Mouse (Mus musculus): ENCODE results near the gene Lingo1. TPM values are rescaled to one million over a fixed set of nuclear protein-coding genes. Genes with fewer than 3 reads are reported as not detected.

Gene Lingo1
- polyA plus RNA-seq, 1 experiment from 2014 or later: 1.9 TPM

DNA sequence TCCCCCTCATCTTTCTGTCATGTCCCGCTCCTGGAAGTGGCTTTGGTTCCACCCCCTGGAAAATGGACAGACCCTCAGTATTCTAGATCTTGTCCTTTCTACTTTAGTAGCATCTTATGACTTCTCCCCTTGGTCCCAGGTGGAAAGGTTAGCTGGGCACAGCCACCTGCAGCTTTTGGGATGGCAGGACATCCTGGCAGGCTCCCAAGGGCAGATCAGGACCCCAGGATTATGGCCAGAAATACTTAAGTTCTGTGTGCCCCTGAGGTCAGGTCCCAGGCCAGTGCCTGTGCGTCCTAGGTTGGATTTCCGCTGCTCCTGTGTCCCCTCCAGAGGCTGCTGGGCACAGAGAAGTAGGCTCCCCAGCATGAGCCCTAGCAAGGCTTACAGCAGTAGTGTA, 180.2 kb downstream of the Lingo1 start:
- H3K4me1 ChIP-seq (ENCODE audit: control insufficient read depth in 2 of 2, insufficient read depth in 2 of 2, low read length in 2 of 2): peaks cover 13 to 16% of the 10 kb centered on the region in 2 experiments; a peak in 3 of 4 replicates
- no peak overlapping the region for H3K27ac ChIP-seq (replicated peaks in 1 of 2; ENCODE audit: control insufficient read depth in 1 of 2, insufficient read depth in 1 of 2, low read depth in 2 of 2, low read length in 2 of 2)
- WGBS: 88% methylated on average over 3 of the region's 3 CpGs
- H3K4me2 ChIP-seq (ENCODE audit: low read length): no peak overlapping the region
- H3K27me3 ChIP-seq (ENCODE audit: control insufficient read depth, insufficient read depth, low read length): peaks cover 24% of the 10 kb centered on the region
- no peaks in the 10 kb centered on the region for H3K9me3 ChIP-seq (ENCODE audit: control insufficient read depth, low read length)
- no peak overlapping the region for H3K4me3 ChIP-seq (ENCODE audit: control insufficient read depth in 1 of 2, insufficient read depth in 1 of 2, low read depth in 1 of 2, low read length in 2 of 2)
- ATAC-seq (ENCODE audit: insufficient number of reproducible peaks, insufficient read depth, low FRiP score, low read depth): no peak
- H3K36me3 ChIP-seq (ENCODE audit: control insufficient read depth, insufficient read depth, low read length): no peaks in the 10 kb centered on the region
- no peak overlapping the region for H3K9ac ChIP-seq (ENCODE audit: low read length)

DNA sequence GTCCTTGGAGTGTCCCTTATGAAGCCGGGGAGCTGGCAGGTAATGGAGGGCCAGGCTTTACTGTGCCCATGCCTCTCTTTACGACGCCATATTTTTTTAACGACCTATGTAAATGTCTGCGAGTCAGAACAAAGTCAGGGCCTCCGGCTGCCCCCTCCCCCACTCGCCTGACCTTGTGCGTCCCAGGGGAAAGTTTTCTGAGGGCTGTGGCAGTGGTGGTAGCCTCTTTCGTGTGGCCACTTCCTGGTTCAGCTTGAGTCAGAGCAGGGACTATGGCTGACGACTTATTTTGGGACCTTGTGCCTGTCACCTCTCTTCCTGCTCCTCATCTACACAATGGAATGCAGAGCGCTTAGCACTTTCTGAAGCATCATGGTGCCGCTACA, 183.5 kb downstream of the Lingo1 start:
- Histone ChIP-seq H3K4me3 (ENCODE audit: control insufficient read depth in 1 of 2, insufficient read depth in 1 of 2, low read depth in 1 of 2, low read length in 2 of 2) (no peak overlapping the region), H3K9ac (ENCODE audit: low read length) (no peak overlapping the region), H3K27ac (replicated peaks in 1 of 2; ENCODE audit: control insufficient read depth in 1 of 2, insufficient read depth in 1 of 2, low read depth in 2 of 2, low read length in 2 of 2) (no peak overlapping the region), H3K36me3 (ENCODE audit: control insufficient read depth, insufficient read depth, low read length) (no peaks in the 10 kb centered on the region), H3K9me3 (ENCODE audit: control insufficient read depth, low read length) (no peaks in the 10 kb centered on the region), H3K27me3 (ENCODE audit: control insufficient read depth, insufficient read depth, low read length) (peaks cover 7% of the 10 kb centered on the region), H3K4me2 (ENCODE audit: low read length) (no peak overlapping the region), H3K4me1 (ENCODE audit: control insufficient read depth in 2 of 2, insufficient read depth in 2 of 2, low read length in 2 of 2) (peaks cover 17 to 21% of the 10 kb centered on the region in 2 experiments)
- ATAC-seq (ENCODE audit: insufficient number of reproducible peaks, insufficient read depth, low FRiP score, low read depth): no peak
- 29% methylated on average over 12 of the region's 12 CpGs for WGBS

GRCm38 (mm10) chr9:56611912-56612797, 184.1 kb downstream of the Lingo1 start:
- Histone ChIP-seq H3K4me1 (ENCODE audit: control insufficient read depth in 2 of 2, insufficient read depth in 2 of 2, low read length in 2 of 2) (peaks cover 17 to 21% of the 10 kb centered on the region in 2 experiments), H3K36me3 (ENCODE audit: control insufficient read depth, insufficient read depth, low read length) (no peaks in the 10 kb centered on the region), H3K4me3 (ENCODE audit: control insufficient read depth in 1 of 2, insufficient read depth in 1 of 2, low read depth in 1 of 2, low read length in 2 of 2) (no peak overlapping the region), H3K9me3 (ENCODE audit: control insufficient read depth, low read length) (no peaks in the 10 kb centered on the region), H3K9ac (ENCODE audit: low read length) (no peak overlapping the region), H3K4me2 (ENCODE audit: low read length) (no peak overlapping the region), H3K27ac (replicated peaks in 1 of 2; ENCODE audit: control insufficient read depth in 1 of 2, insufficient read depth in 1 of 2, low read depth in 2 of 2, low read length in 2 of 2) (no peak overlapping the region), H3K27me3 (ENCODE audit: control insufficient read depth, insufficient read depth, low read length) (peaks cover 7% of the 10 kb centered on the region)
- 80% methylated on average over 8 of the region's 8 CpGs for WGBS
- ATAC-seq (ENCODE audit: insufficient number of reproducible peaks, insufficient read depth, low FRiP score, low read depth): no peak

DNA sequence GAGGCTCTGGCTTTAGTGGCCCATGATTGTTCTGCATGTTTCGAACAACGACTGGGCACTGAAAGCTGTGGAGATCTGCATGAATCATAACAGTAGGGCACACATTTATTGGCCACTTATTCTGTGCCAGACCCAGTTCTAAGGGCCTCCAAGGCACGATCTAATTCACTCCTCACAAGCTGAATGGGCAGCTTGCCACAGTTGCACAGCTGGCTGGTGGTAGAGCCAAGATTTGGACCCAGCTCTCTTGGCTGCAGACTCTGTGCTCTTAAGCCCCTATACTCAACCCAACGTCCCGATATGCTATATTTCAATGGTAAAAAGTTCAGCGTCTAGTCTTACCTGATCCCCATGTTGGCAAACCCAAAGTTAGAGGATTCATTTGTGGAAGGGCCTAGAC, 185.3 kb downstream of the Lingo1 start:
- H3K27ac ChIP-seq (replicated peaks in 1 of 2; ENCODE audit: control insufficient read depth in 1 of 2, insufficient read depth in 1 of 2, low read depth in 2 of 2, low read length in 2 of 2): no peak overlapping the region
- WGBS: 91% methylated on average over 6 of the region's 6 CpGs
- H3K36me3 ChIP-seq (ENCODE audit: control insufficient read depth, insufficient read depth, low read length): no peaks in the 10 kb centered on the region
- peaks cover 19 to 22% of the 10 kb centered on the region in 2 experiments for H3K4me1 ChIP-seq (ENCODE audit: control insufficient read depth in 2 of 2, insufficient read depth in 2 of 2, low read length in 2 of 2)
- H3K27me3 ChIP-seq (ENCODE audit: control insufficient read depth, insufficient read depth, low read length): peaks cover 7% of the 10 kb centered on the region
- ATAC-seq (ENCODE audit: insufficient number of reproducible peaks, insufficient read depth, low FRiP score, low read depth): no peak
- H3K9ac ChIP-seq (ENCODE audit: low read length): no peak overlapping the region
- no peaks in the 10 kb centered on the region for H3K9me3 ChIP-seq (ENCODE audit: control insufficient read depth, low read length)
- no peak overlapping the region for H3K4me2 ChIP-seq (ENCODE audit: low read length)
- no peak overlapping the region for H3K4me3 ChIP-seq (ENCODE audit: control insufficient read depth in 1 of 2, insufficient read depth in 1 of 2, low read depth in 1 of 2, low read length in 2 of 2)

DNA sequence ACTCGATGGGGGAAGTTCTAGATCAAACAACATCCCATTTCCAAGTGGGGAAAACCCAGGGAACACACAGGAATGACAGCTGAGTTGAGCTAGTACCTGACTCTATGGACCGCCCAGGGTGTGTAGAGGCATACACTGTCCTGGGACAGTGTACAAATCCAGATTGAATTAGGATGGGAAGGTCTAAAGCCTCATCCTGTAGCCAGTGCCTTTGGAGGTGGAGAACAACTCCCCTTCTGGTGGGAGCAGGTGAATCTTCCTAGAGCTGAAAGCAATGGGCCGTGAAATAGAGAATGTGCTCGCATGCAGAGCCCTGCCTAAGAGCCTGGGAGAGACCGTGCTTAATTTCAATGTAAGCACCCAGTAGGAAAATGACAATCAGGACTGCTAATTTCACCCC, 185.8 kb downstream of the Lingo1 start:
- no peaks in the 10 kb centered on the region for H3K36me3 ChIP-seq (ENCODE audit: control insufficient read depth, insufficient read depth, low read length)
- no peak overlapping the region for H3K4me3 ChIP-seq (ENCODE audit: control insufficient read depth in 1 of 2, insufficient read depth in 1 of 2, low read depth in 1 of 2, low read length in 2 of 2)
- no peak overlapping the region for H3K27ac ChIP-seq (replicated peaks in 1 of 2; ENCODE audit: control insufficient read depth in 1 of 2, insufficient read depth in 1 of 2, low read depth in 2 of 2, low read length in 2 of 2)
- no peak overlapping the region for H3K4me2 ChIP-seq (ENCODE audit: low read length)
- H3K4me1 ChIP-seq (ENCODE audit: control insufficient read depth in 2 of 2, insufficient read depth in 2 of 2, low read length in 2 of 2): peaks cover 23 to 26% of the 10 kb centered on the region in 2 experiments
- H3K9me3 ChIP-seq (ENCODE audit: control insufficient read depth, low read length): no peaks in the 10 kb centered on the region
- 85% methylated on average over 5 of the region's 5 CpGs for WGBS
- H3K9ac ChIP-seq (ENCODE audit: low read length): no peak overlapping the region
- ATAC-seq (ENCODE audit: insufficient number of reproducible peaks, insufficient read depth, low FRiP score, low read depth): no peak
- peaks cover 7% of the 10 kb centered on the region for H3K27me3 ChIP-seq (ENCODE audit: control insufficient read depth, insufficient read depth, low read length)

DNA sequence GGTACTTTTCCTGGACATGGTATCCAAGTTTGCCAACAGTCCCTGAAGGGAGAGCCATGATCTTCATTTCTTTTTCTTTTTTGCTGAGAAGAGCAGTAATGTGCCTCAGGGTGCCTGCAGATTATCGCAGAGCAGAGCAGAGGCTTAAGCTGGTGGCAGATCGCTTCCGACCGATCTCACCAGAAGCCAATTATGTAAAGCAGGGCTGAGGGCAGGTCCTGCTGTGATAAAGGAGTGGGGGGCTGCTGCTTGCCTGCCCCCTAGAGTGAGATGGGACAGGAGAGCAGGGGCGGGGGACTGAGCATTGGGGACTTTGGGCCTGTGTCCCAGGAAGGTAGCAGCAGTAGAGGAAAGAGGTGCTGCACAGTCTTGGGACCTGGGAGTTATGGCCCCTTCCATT, 186.8 kb downstream of the Lingo1 start:
- Histone ChIP-seq H3K36me3 (ENCODE audit: control insufficient read depth, insufficient read depth, low read length) (no peaks in the 10 kb centered on the region), H3K9me3 (ENCODE audit: control insufficient read depth, low read length) (no peaks in the 10 kb centered on the region), H3K4me3 (ENCODE audit: control insufficient read depth in 1 of 2, insufficient read depth in 1 of 2, low read depth in 1 of 2, low read length in 2 of 2) (no peak overlapping the region), H3K27ac (replicated peaks in 1 of 2; ENCODE audit: control insufficient read depth in 1 of 2, insufficient read depth in 1 of 2, low read depth in 2 of 2, low read length in 2 of 2) (no peak overlapping the region), H3K4me2 (ENCODE audit: low read length) (no peak overlapping the region), H3K27me3 (ENCODE audit: control insufficient read depth, insufficient read depth, low read length) (peaks cover 7% of the 10 kb centered on the region), H3K9ac (ENCODE audit: low read length) (no peak overlapping the region), H3K4me1 (ENCODE audit: control insufficient read depth in 2 of 2, insufficient read depth in 2 of 2, low read length in 2 of 2) (peaks cover 31 to 36% of the 10 kb centered on the region in 2 experiments)
- no peak for ATAC-seq (ENCODE audit: insufficient number of reproducible peaks, insufficient read depth, low FRiP score, low read depth)
- WGBS: 33% methylated on average over 5 of the region's 5 CpGs

DNA sequence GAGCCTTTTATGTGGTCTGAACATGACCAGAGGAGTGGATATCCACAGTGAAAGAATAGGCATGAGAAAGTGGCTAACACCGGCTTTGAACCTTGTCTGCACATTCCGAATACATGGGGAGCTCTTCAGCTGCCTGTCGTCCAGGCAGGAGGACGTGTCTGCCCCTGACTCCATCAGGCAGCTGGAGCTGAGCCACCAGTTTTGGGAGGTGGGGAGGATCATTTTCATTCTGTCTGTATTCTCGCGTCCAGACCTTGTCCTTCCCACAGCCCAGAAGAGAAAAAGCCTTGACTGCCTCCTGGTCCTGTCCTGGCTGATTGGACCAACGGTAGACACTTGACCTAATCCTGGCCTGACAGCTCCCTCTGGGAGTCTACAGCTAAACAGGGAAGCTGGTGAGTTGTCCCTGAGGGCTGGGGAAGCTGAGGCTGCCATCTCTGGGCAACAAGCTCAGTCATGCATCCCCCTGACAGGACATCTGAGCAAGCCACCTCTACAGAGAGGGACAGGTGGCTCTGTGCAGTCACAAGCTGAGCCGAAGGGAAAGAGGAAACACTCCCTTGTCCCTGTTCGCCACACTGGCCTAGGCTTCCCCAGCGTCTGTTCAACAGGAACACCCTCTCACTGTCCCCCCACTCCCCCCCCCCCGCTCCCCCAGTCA, 187.4 kb downstream of the Lingo1 start:
- WGBS: 19% methylated on average over 11 of the region's 11 CpGs
- peaks cover 33 to 34% of the 10 kb centered on the region in 2 experiments for H3K4me1 ChIP-seq (ENCODE audit: control insufficient read depth in 2 of 2, insufficient read depth in 2 of 2, low read length in 2 of 2)

More for the DNA sequence above, 187.4 kb downstream of the Lingo1 start:
- H3K27me3 ChIP-seq (ENCODE audit: control insufficient read depth, insufficient read depth, low read length): peaks cover 7% of the 10 kb centered on the region
- H3K4me2 ChIP-seq (ENCODE audit: low read length): no peak overlapping the region
- H3K4me3 ChIP-seq (ENCODE audit: control insufficient read depth in 1 of 2, insufficient read depth in 1 of 2, low read depth in 1 of 2, low read length in 2 of 2): no peak overlapping the region
- no peak overlapping the region for H3K27ac ChIP-seq (replicated peaks in 1 of 2; ENCODE audit: control insufficient read depth in 1 of 2, insufficient read depth in 1 of 2, low read depth in 2 of 2, low read length in 2 of 2)
- no peaks in the 10 kb centered on the region for H3K36me3 ChIP-seq (ENCODE audit: control insufficient read depth, insufficient read depth, low read length)
- H3K9ac ChIP-seq (ENCODE audit: low read length): no peak overlapping the region
- H3K9me3 ChIP-seq (ENCODE audit: control insufficient read depth, low read length): no peaks in the 10 kb centered on the region
- ATAC-seq (ENCODE audit: insufficient number of reproducible peaks, insufficient read depth, low FRiP score, low read depth): no peak
